18 mouse cellular contexts compared by ENCODE assay signal in the genomic region with DNA sequence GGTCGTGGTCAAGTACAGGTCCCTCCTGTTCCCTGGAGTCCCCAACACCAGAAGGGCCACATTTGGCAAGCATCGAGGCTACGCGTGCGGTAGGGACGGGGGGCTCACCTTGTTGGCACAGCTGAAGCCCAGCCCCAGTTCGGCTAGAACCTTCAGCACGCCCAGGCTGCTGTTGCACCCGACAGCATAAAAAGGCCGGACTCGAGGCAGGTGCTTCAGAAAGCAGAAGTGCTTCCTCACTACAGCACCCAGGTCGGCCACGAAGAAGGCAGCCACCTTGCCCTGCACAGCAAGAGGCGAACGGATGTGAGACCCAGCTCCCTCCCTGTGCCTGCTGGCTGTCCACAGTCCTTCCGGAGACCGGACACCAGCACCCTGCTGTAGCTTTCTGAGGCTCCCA. TPM values are rescaled to one million over a fixed set of nuclear protein-coding genes. Genes with fewer than 3 reads are reported as not detected.
DNase-seq lines count a peak whose midpoint lies in the region; ATAC-seq lines count a peak whose summit lies in the region.
"Had no signal": no experiment of that assay in that cellular context is flagged by ENCODE, and none has a peak within 500 bp of the region (broad histone marks: within the 10 kb centered on the region; RNA-seq: fewer than 3 reads in every experiment).

No protein-coding gene starts in this region.

- 86% methylated on average over 17 of the region's 17 CpGs for WGBS in embryonic facial prominence, embryonic 13.5 days
- 84% methylated on average over 17 of the region's 17 CpGs for whole genome bisulfite sequencing in embryonic facial prominence, embryonic 10.5 days

- no peak overlapping the region for H3K4me3 ChIP-seq in embryonic facial prominence, embryonic 13.5 days
- H3K4me3 ChIP-seq in embryonic facial prominence, embryonic 10.5 days, result no peak overlapping the region
- H3K4me3 ChIP-seq: forebrain, embryonic 15.5 days; heart, embryonic 13.5 days; hindbrain, embryonic 13.5 days; kidney, embryonic 15.5 days had no signal

- peaks cover 52% of the 10 kb centered on the region for H3K4me1 ChIP-seq in embryonic facial prominence, embryonic 13.5 days
- peaks cover 52% of the 10 kb centered on the region for H3K4me1 ChIP-seq in embryonic facial prominence, embryonic 10.5 days

- peak overlapping the region; percentile 48; the same call in 1 of the 2 replicates for H3K27ac ChIP-seq in embryonic facial prominence, embryonic 13.5 days
- H3K27ac ChIP-seq in embryonic facial prominence, embryonic 10.5 days (replicated peaks), result no peak overlapping the region
- H3K27ac ChIP-seq: forebrain, embryonic 15.5 days; heart, embryonic 13.5 days; hindbrain, embryonic 13.5 days; kidney, embryonic 15.5 days had no signal

- H3K27me3 ChIP-seq in embryonic facial prominence, embryonic 13.5 days, result 0 out of 2 replicates have a peak, but pooled peaks cover 2% of the 10 kb centered on the region
- peaks cover 39% of the 10 kb centered on the region for H3K27me3 ChIP-seq in embryonic facial prominence, embryonic 10.5 days (replicated peaks; ENCODE audit: low read depth, poor library complexity, severe bottlenecking)
- H3K27me3 ChIP-seq in splenic B cell, adult 2 months (ENCODE audit: control insufficient read depth, insufficient read depth, low read length, poor library complexity, severe bottlenecking), result peaks cover 1% of the 10 kb centered on the region; the same call in 1 of the 2 replicates
- H3K27me3 ChIP-seq: forebrain, embryonic 15.5 days had no signal

- peak; percentile 41 for DNase-seq in cerebellum, adult 11-12 months
- no peak for DNase-seq in cerebellum, adult 11 months
- no peak for DNase-seq in embryonic facial prominence, embryonic 10.5 days (ENCODE audit: low spot score)
- peak; percentile 26 to 62 for DNase-seq in spleen, postnatal 4 days (ENCODE audit: low spot score in 2 of 2)
- no peak for DNase-seq in spleen, postnatal 14 days (ENCODE audit: low spot score in 2 of 2)
- DNase-seq in splenic B cell, adult 2 months (ENCODE audit: low read depth, low spot score), result peak; percentile 55
- DNase-seq in gastrocnemius, postnatal 25 days, result no peak
- DNase-seq: adrenal gland, postnatal 14 days; gastrocnemius, postnatal 10 days; heart, postnatal 36 days; kidney, adult 2 months had no signal

- no peak for ATAC-seq in embryonic facial prominence, embryonic 13.5 days (ENCODE audit: insufficient number of reproducible peaks, insufficient read depth, low FRiP score, low TSS enrichment, low read depth)
- ATAC-seq: forebrain, embryonic 15.5 days; intestine, embryonic 16.5 days had no signal

- H3K36me3 ChIP-seq in embryonic facial prominence, embryonic 13.5 days, result no peaks in the 10 kb centered on the region
- H3K36me3 ChIP-seq in embryonic facial prominence, embryonic 10.5 days (replicated peaks), result no peaks in the 10 kb centered on the region
- H3K36me3 ChIP-seq in splenic B cell, adult 2 months (ENCODE audit: control insufficient read depth, insufficient read depth, low read length, poor library complexity, severe bottlenecking), result no peaks in the 10 kb centered on the region
- H3K36me3 ChIP-seq: forebrain, embryonic 15.5 days; G1E; heart, embryonic 13.5 days; hindbrain, embryonic 13.5 days; kidney, embryonic 15.5 days had no signal

- no peak overlapping the region for H3K9ac ChIP-seq in embryonic facial prominence, embryonic 13.5 days
- H3K9ac ChIP-seq: forebrain, embryonic 15.5 days; heart, embryonic 13.5 days; hindbrain, embryonic 13.5 days; kidney, embryonic 15.5 days had no signal

- H3K9me3 ChIP-seq in embryonic facial prominence, embryonic 13.5 days, result no peaks in the 10 kb centered on the region
- H3K9me3 ChIP-seq in embryonic facial prominence, embryonic 10.5 days, result no peaks in the 10 kb centered on the region
- H3K9me3 ChIP-seq: forebrain, embryonic 15.5 days; G1E; heart, embryonic 13.5 days; hindbrain, embryonic 13.5 days; kidney, embryonic 15.5 days had no signal

- H3K4me2 ChIP-seq in embryonic facial prominence, embryonic 13.5 days, result peak overlapping the region; percentile 1; the same call in 1 of the 2 replicates
- H3K4me2 ChIP-seq: forebrain, embryonic 15.5 days; heart, embryonic 13.5 days; hindbrain, embryonic 13.5 days; kidney, embryonic 15.5 days had no signal

RNA-seq across cellular contexts. Expression of a gene that starts 2.6 kb away (rescaled TPM):
- polyA plus RNA-seq in embryonic facial prominence, embryonic 13.5 days (2015; fragmentation: Nextera tagmentation; extraction: Ambion mirVana), result 31.5 and 36.3 TPM in 2 replicates
- 11.4 and 12.1 TPM in 2 replicates for polyA plus RNA-seq in embryonic facial prominence, embryonic 10.5 days (2016; fragmentation: Nextera tagmentation; extraction: Ambion mirVana)
- total RNA-seq in gastrocnemius, postnatal 25 days (2021), result 1 to 10 TPM; 1.8 to 3.1 TPM
- total RNA-seq: G1E had no signal
- polyA plus RNA-seq: G1E had no signal

RNA-seq across cellular contexts. Expression of a gene that starts 32.1 kb away (rescaled TPM):
- polyA plus RNA-seq in embryonic facial prominence, embryonic 13.5 days (2015; fragmentation: Nextera tagmentation; extraction: Ambion mirVana), result 180 and 194 TPM in 2 replicates
- polyA plus RNA-seq in embryonic facial prominence, embryonic 10.5 days (2016; fragmentation: Nextera tagmentation; extraction: Ambion mirVana), result 219 and 224 TPM in 2 replicates
- 10 to 100 TPM; 27.4 to 36.0 TPM for total RNA-seq in gastrocnemius, postnatal 25 days (2021)

Comparison
In these comparisons a context has a peak if more than half of its experiments do, and no peak if none do; other contexts are left out.
1. DNase-seq: peak in cerebellum, adult 11-12 months (single experiment), spleen, postnatal 4 days (2 of 2) and splenic B cell, adult 2 months (single experiment); none in cerebellum, adult 11 months (single experiment), embryonic facial prominence, embryonic 10.5 days (single experiment), spleen, postnatal 14 days (0 of 2) and gastrocnemius, postnatal 25 days (single experiment).